Mouse (Mus musculus): Measurements from ENCODE around the gene Atp6v1g3. TPM values are rescaled to one million over a fixed set of nuclear protein-coding genes. Genes with fewer than 3 reads are reported as not detected.

Gene Atp6v1g3
- polyA plus RNA-seq, 1 experiment from 2014 or later: not detected

GRCm38 (mm10) chr1:138256172-138256789, 17.3 kb upstream of the Atp6v1g3 start:
- in situ Hi-C loops (cut with MboI; ENCODE audit: low pct_unique_long_range_greater_than_20kb): no loop called here
- DNase-seq (ENCODE audit: low read depth, low spot score) (no peak), ATAC-seq (no peak)
- ChIA-PET POLR2A (no interaction called here), CTCF (no interaction called here)
- peaks cover 2% of the 10 kb centered on the region for H3K27me3 ChIP-seq
- TF ChIP-seq CTCF (IDR thresholded peaks at IDR 0.05): no peak

- TF ChIP-seq CTCF (IDR thresholded peaks at IDR 0.05): no peak
- peaks cover 2% of the 10 kb centered on the region for H3K27me3 ChIP-seq
- ATAC-seq (no peak), DNase-seq (ENCODE audit: low read depth, low spot score) (no peak)
- ChIA-PET CTCF (no interaction called here), POLR2A (no interaction called here)
- in situ Hi-C loops (cut with MboI; ENCODE audit: low pct_unique_long_range_greater_than_20kb): no loop called here
Observed at GRCm38 (mm10) chr1:138258758-138259157, 14.8 kb upstream of the Atp6v1g3 start.

- in situ Hi-C loops (cut with MboI; ENCODE audit: low pct_unique_long_range_greater_than_20kb): no loop called here
- POLR2A ChIA-PET: no interaction called here
Observed at GRCm38 (mm10) chr1:138261520-138261919, 12.0 kb upstream of the Atp6v1g3 start.

DNA sequence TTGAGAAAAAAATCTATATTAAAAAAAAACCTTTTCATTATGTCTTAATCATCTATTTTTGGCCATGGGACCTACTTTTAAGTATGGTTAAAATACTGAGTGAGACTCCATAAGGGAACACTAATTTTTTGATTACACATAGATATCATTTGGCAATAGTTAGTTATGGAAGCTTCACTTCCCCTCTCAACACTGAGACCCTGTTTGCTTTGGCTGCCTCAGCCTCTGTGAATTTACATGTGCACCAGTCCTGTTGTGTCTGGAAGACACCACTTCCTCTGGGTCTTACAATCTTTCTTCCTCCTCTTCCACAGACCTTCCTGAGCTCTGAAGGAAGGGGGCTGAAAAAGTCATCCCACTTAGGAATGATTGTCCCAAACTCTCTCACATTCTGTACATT, 11.1 kb upstream of the Atp6v1g3 start:
- in situ Hi-C loops (cut with MboI; ENCODE audit: low pct_unique_long_range_greater_than_20kb): no loop called here
- TF ChIP-seq CTCF (IDR thresholded peaks at IDR 0.05): no peak
- DNase-seq (ENCODE audit: low read depth, low spot score): no peak
- ChIA-PET POLR2A (no interaction called here), CTCF (no interaction called here)
- ATAC-seq: no peak
- H3K27me3 ChIP-seq: peaks cover 5% of the 10 kb centered on the region

More at GRCm38 (mm10) chr1:138261520-138261919, 12.0 kb upstream of the Atp6v1g3 start:
- no peak for ATAC-seq
- CTCF ChIA-PET: no interaction called here
- DNase-seq (ENCODE audit: low read depth, low spot score): no peak
- H3K27me3 ChIP-seq: peaks cover 5% of the 10 kb centered on the region
- TF ChIP-seq CTCF (IDR thresholded peaks at IDR 0.05): no peak

DNA sequence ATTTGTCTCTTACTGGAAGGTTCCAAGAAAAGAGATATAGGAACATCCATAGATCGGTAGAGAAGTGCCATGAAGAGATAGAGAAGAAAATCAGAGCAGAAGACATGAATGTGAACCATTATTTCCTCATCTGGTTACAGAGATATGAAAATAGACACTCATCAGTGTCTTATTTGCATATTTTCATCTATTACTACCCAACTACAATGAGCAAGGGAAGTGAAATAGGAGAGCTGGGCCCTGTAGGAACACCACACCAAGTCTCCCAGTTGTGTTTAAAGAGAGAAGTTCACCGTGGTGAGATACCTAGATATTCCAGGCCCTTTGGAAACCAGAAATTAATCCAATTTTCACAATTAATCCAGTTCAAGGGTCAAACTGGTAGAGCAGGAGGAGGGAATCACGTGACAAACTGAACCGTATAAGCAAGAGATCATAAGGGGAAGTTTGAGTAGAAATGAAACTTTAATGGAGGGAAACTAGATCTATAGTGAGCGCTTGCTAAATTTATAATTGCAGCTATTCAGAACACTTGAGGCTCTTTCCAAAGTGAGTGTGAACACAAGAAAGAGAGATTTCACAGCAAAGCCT, 6.0 kb upstream of the Atp6v1g3 start:
- peaks cover 6% of the 10 kb centered on the region for H3K27me3 ChIP-seq
- no peak for TF ChIP-seq CTCF (IDR thresholded peaks at IDR 0.05)
- no peak for ATAC-seq
- POLR2A ChIA-PET: no interaction called here
- DNase-seq (ENCODE audit: low read depth, low spot score): no peak
- in situ Hi-C loops (cut with MboI; ENCODE audit: low pct_unique_long_range_greater_than_20kb): no loop called here
- CTCF ChIA-PET: no interaction called here

- no peak for TF ChIP-seq CTCF (IDR thresholded peaks at IDR 0.05)
- POLR2A ChIA-PET: no interaction called here
- no peak for ATAC-seq
- no peak for DNase-seq (ENCODE audit: low read depth, low spot score)
- in situ Hi-C loops (cut with MboI; ENCODE audit: low pct_unique_long_range_greater_than_20kb): no loop called here
- peaks cover 3% of the 10 kb centered on the region for H3K27me3 ChIP-seq
- CTCF ChIA-PET: no interaction called here
Observed at GRCm38 (mm10) chr1:138274930-138275329, 1.4 kb downstream of the Atp6v1g3 start.

- no peak for DNase-seq (ENCODE audit: low read depth, low spot score)
- peaks cover 11% of the 10 kb centered on the region for H3K27me3 ChIP-seq
- in situ Hi-C loops (cut with MboI; ENCODE audit: low pct_unique_long_range_greater_than_20kb): no loop called here
- TF ChIP-seq CTCF (IDR thresholded peaks at IDR 0.05): peak; percentile 61
- peak; percentile 51 for ATAC-seq
- ChIA-PET CTCF (no interaction called here), POLR2A (no interaction called here)
Observed at GRCm38 (mm10) chr1:138275859-138276258, 2.3 kb downstream of the Atp6v1g3 start.

DNA sequence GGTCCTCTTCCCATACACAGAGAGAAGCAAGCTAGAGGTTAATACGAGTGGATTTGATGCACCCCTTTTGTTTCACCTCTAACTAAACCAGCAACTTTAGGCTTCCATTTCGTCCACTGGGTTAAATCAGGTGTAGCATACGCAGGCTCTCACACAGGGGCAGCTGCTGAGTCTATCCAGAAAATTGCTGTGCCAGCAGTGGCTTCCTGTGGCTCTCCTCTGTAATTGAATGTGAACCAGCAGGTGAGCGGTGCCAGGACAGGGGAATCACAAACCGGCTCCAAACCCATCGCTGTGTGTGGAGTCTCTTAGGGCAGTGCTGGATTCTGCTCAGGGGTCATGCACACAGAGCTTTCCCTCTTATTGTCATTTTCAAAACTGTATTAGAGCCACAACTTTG, 7.6 kb downstream of the Atp6v1g3 start:
- ATAC-seq (no peak), DNase-seq (ENCODE audit: low read depth, low spot score) (no peak)
- no peak for TF ChIP-seq CTCF (IDR thresholded peaks at IDR 0.05)
- in situ Hi-C loops (cut with MboI; ENCODE audit: low pct_unique_long_range_greater_than_20kb): no loop called here
- POLR2A ChIA-PET: no interaction called here
- CTCF ChIA-PET: interaction anchor here (2.5 kb wide), 1 partner anchor 14 kb away, joined by 7 read pairs; no protein-coding TSS in a partner anchor
- H3K27me3 ChIP-seq: peaks cover 12% of the 10 kb centered on the region

DNA sequence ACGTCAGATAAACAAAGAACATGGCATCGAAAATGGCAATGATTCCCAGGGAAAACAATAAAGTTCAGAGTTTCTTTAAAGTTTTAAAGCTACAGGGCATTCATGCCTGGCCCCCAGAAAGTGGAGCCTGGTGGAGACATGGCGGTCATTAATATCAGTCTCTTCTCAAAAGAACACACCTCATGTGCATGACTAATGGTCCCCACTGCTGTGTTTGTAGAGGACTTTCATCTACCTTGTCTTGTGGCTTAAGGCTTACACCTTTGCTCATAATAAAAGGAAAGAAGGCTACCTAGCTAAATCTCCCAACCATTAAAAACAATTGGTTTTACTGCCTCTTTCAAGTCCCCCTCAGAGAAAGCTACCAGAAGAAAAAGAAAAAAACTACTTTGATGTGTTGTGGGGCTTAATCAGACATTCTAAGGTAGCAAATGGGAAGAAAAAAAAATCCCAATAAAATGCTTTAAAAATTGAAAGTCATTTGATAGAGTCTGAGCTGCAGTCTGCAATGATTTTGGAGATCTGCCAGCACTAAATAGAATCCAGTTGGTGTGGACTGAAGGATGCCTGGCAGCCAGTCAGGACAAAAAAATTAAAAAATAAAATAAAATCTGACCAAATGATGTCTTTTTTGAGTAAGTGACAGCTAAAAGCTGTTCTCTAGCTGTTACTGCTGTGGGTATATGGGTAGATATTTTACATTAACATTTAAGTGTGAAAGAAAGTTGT, 9.0 kb downstream of the Atp6v1g3 start:
- in situ Hi-C loops (cut with MboI; ENCODE audit: low pct_unique_long_range_greater_than_20kb): no loop called here
- ATAC-seq: no peak
- H3K27me3 ChIP-seq: peaks cover 12% of the 10 kb centered on the region
- ChIA-PET CTCF (interaction anchor here (1.2 kb wide), 1 partner anchor 16 kb away, joined by 3 read pairs; no protein-coding TSS in a partner anchor), POLR2A (interaction anchor here (1.1 kb wide), 1 partner anchor 77 kb away, joined by 7 read pairs; no protein-coding TSS in a partner anchor)
- no peak for DNase-seq (ENCODE audit: low read depth, low spot score)
- no peak for TF ChIP-seq CTCF (IDR thresholded peaks at IDR 0.05)

GRCm38 (mm10) chr1:138287665-138288064, 14.1 kb downstream of the Atp6v1g3 start:
- no peak for DNase-seq (ENCODE audit: low read depth, low spot score)
- no peak for TF ChIP-seq CTCF (IDR thresholded peaks at IDR 0.05)
- no peak for ATAC-seq
- in situ Hi-C loops (cut with MboI; ENCODE audit: low pct_unique_long_range_greater_than_20kb): no loop called here
- peaks cover 3% of the 10 kb centered on the region for H3K27me3 ChIP-seq
- CTCF ChIA-PET: no interaction called here
- POLR2A ChIA-PET: no interaction called here

GRCm38 (mm10) chr1:138288721-138289120, 15.2 kb downstream of the Atp6v1g3 start:
- CTCF ChIA-PET: interaction anchor here (0.7 to 1.8 kb wide), 3 partner anchors 9 to 15 kb away, joined by 3 to 5 read pairs (median 3); no protein-coding TSS in a partner anchor
- TF ChIP-seq CTCF (IDR thresholded peaks at IDR 0.05): no peak
- POLR2A ChIA-PET: interaction anchor here (1.1 kb wide), 1 partner anchor 9 kb away, joined by 4 read pairs; no protein-coding TSS in a partner anchor
- ATAC-seq (no peak), DNase-seq (ENCODE audit: low read depth, low spot score) (no peak)
- peaks cover 3% of the 10 kb centered on the region for H3K27me3 ChIP-seq
- in situ Hi-C loops (cut with MboI; ENCODE audit: low pct_unique_long_range_greater_than_20kb): no loop called here

Measured in Patski (cell line).